Mouse (Mus musculus) CH12.LX (cell line): ENCODE data around the gene Tmem139. TPM values are rescaled to one million over a fixed set of nuclear protein-coding genes. Genes with fewer than 3 reads are reported as not detected.

Source experiments
- polyA plus RNA-seq: library from polyadenylated mRNA; unstranded; fragments of >175 nt; gene quantifications from 2 replicates; pipeline ENCODE4 v1.2.1, GENCODE M21; 2012; ENCODE audit warnings: low read depth; ENCODE audit not compliant: insufficient read length
- total RNA-seq, 2 experiments: library from RNA; depleted of rRNA; stranded (reverse); fragments of 300-350 nt in 1 of 2; fragments of >200 nt in 1 of 2; gene quantifications; 2 replicates each; pipeline ENCODE4 v1.2.3; 2012 to 2014

The Tmem139 gene
- total and polyA plus RNA-seq, 3 experiments, result 0.20 TPM; not detected in 2

Other genes with a start within 250 kb of the Tmem139 start
- gene Sva, start 223.6 kb upstream of the Tmem139 start, total RNA-seq (2012; rRNA removed), result not detected in 2 replicates
- not detected in 2 replicates for gene Sva, start 223.6 kb upstream of the Tmem139 start, total RNA-seq (2014; rRNA removed)
- gene Sva, start 223.6 kb upstream of the Tmem139 start, polyA plus RNA-seq, result not detected in 2 replicates
- gene Tas2r139, start 121.0 kb upstream of the Tmem139 start, total RNA-seq (2012; rRNA removed), result not detected in 2 replicates
- not detected in 2 replicates for gene Tas2r139, start 121.0 kb upstream of the Tmem139 start, total RNA-seq (2014; rRNA removed)
- not detected in 2 replicates for gene Tas2r139, start 121.0 kb upstream of the Tmem139 start, polyA plus RNA-seq
- gene Tas2r144, start 46.6 kb upstream of the Tmem139 start, total RNA-seq (2012; rRNA removed), result not detected in 2 replicates
- not detected in 2 replicates for gene Tas2r144, start 46.6 kb upstream of the Tmem139 start, total RNA-seq (2014; rRNA removed)
- gene Tas2r144, start 46.6 kb upstream of the Tmem139 start, polyA plus RNA-seq, result not detected in 2 replicates
- gene Gstk1, start 16.0 kb upstream of the Tmem139 start, total RNA-seq (2012; rRNA removed), result 0.71 and 0.85 TPM in 2 replicates
- gene Gstk1, start 16.0 kb upstream of the Tmem139 start, total RNA-seq (2014; rRNA removed), result 0.55 and 1.0 TPM in 2 replicates
- 0.44 and 0.59 TPM in 2 replicates for gene Gstk1, start 16.0 kb upstream of the Tmem139 start, polyA plus RNA-seq
- 22.6 and 24.7 TPM in 2 replicates for gene Casp2, start 3.0 kb downstream of the Tmem139 start, total RNA-seq (2012; rRNA removed)
- 42.8 and 47.8 TPM in 2 replicates for gene Casp2, start 3.0 kb downstream of the Tmem139 start, total RNA-seq (2014; rRNA removed)
- gene Casp2, start 3.0 kb downstream of the Tmem139 start, polyA plus RNA-seq, result 29.0 and 31.6 TPM in 2 replicates
- gene Clcn1, start 24.7 kb downstream of the Tmem139 start, total RNA-seq (2012; rRNA removed), result 0.04 TPM in 2 replicates
- gene Clcn1, start 24.7 kb downstream of the Tmem139 start, total RNA-seq (2014; rRNA removed), result 0.08 and 0.18 TPM in 2 replicates
- gene Clcn1, start 24.7 kb downstream of the Tmem139 start, polyA plus RNA-seq, result 0.26 and 0.50 TPM in 2 replicates
- 0.04 TPM in 1 of 2 replicates, not detected in the other for gene Fam131b, start 62.7 kb downstream of the Tmem139 start, total RNA-seq (2012; rRNA removed)
- 0.05 TPM in 2 replicates for gene Fam131b, start 62.7 kb downstream of the Tmem139 start, total RNA-seq (2014; rRNA removed)
- gene Fam131b, start 62.7 kb downstream of the Tmem139 start, polyA plus RNA-seq, result 0.09 TPM in 1 of 2 replicates, not detected in the other
- gene Zyx, start 87.7 kb downstream of the Tmem139 start, total RNA-seq (2012; rRNA removed), result 1.8 and 2.2 TPM in 2 replicates
- gene Zyx, start 87.7 kb downstream of the Tmem139 start, total RNA-seq (2014; rRNA removed), result 0.86 and 1.1 TPM in 2 replicates
- gene Zyx, start 87.7 kb downstream of the Tmem139 start, polyA plus RNA-seq, result 8.0 and 11.4 TPM in 2 replicates
- not detected in 2 replicates for gene Epha1, start 111.3 kb downstream of the Tmem139 start, total RNA-seq (2012; rRNA removed)
- gene Epha1, start 111.3 kb downstream of the Tmem139 start, total RNA-seq (2014; rRNA removed), result not detected in 2 replicates
- not detected in 2 replicates for gene Epha1, start 111.3 kb downstream of the Tmem139 start, polyA plus RNA-seq
- gene Tas2r143, start 138.3 kb downstream of the Tmem139 start, total RNA-seq (2012; rRNA removed), result not detected in 2 replicates
- gene Tas2r143, start 138.3 kb downstream of the Tmem139 start, total RNA-seq (2014; rRNA removed), result not detected in 2 replicates
- not detected in 2 replicates for gene Tas2r143, start 138.3 kb downstream of the Tmem139 start, polyA plus RNA-seq
- gene Tas2r135, start 143.5 kb downstream of the Tmem139 start, total RNA-seq (2012; rRNA removed), result not detected in 2 replicates
- gene Tas2r135, start 143.5 kb downstream of the Tmem139 start, total RNA-seq (2014; rRNA removed), result not detected in 2 replicates
- gene Tas2r135, start 143.5 kb downstream of the Tmem139 start, polyA plus RNA-seq, result not detected in 2 replicates
- gene Tas2r126, start 172.6 kb downstream of the Tmem139 start, total RNA-seq (2012; rRNA removed), result not detected in 2 replicates
- gene Tas2r126, start 172.6 kb downstream of the Tmem139 start, total RNA-seq (2014; rRNA removed), result not detected in 2 replicates
- not detected in 2 replicates for gene Tas2r126, start 172.6 kb downstream of the Tmem139 start, polyA plus RNA-seq
- not detected in 2 replicates for gene Olfr458, start 203.2 kb downstream of the Tmem139 start, total RNA-seq (2012; rRNA removed)
- gene Olfr458, start 203.2 kb downstream of the Tmem139 start, total RNA-seq (2014; rRNA removed), result not detected in 2 replicates
- not detected in 2 replicates for gene Olfr458, start 203.2 kb downstream of the Tmem139 start, polyA plus RNA-seq
- not detected in 2 replicates for gene Olfr457, start 214.4 kb downstream of the Tmem139 start, total RNA-seq (2012; rRNA removed)
- not detected in 2 replicates for gene Olfr457, start 214.4 kb downstream of the Tmem139 start, total RNA-seq (2014; rRNA removed)
- gene Olfr457, start 214.4 kb downstream of the Tmem139 start, polyA plus RNA-seq, result not detected in 2 replicates
- not detected in 2 replicates for gene Olfr456, start 225.2 kb downstream of the Tmem139 start, total RNA-seq (2012; rRNA removed)
- gene Olfr456, start 225.2 kb downstream of the Tmem139 start, total RNA-seq (2014; rRNA removed), result not detected in 2 replicates
- not detected in 2 replicates for gene Olfr456, start 225.2 kb downstream of the Tmem139 start, polyA plus RNA-seq